Mouse (Mus musculus) cerebellum, adult 2 months (tissue): ENCODE measurements around the gene Gck.
"Not testable (repeated sequence)": the region's sequence is repeated elsewhere in the genome, so short reads cannot be mapped to it uniquely, and the experiment has no call there.

Experiments used
- CTCF ChIP-seq: fragments of 200-500 bp; IDR thresholded peaks from 2 replicates; pipeline ENCODE4 v1.5.1; 2011; ENCODE audit warnings: low read depth, mild to moderate bottlenecking, control low read depth, low read length, moderate library complexity, borderline replicate concordance; ENCODE audit not compliant: insufficient read depth
- POLR2A ChIP-seq: fragments of 200-500 bp; IDR thresholded peaks from 2 replicates; pipeline ENCODE4 v1.6.1; 2011; ENCODE audit warnings: low read length, control low read depth, borderline replicate concordance; ENCODE audit not compliant: insufficient read depth

DNA sequence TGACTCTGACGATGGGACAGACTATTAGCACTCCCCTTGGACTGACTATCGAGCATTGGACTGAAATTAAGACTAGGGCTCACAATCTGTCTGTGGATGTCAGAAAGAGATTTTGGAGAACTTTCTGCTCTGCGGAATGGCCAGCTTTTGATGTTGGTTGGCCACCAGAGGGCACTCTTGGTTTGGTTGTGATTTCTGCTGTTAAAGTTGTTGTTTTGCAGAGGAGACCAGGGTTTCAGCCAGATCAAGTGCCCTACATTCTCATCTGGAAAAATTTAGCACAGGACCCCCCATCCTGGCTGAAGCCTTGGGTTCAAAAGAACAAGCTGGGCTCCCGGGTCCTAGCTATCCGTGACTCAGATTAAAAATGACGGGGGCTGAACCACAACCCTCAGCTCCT is 17.9 kb downstream of the Gck start:
- TF ChIP-seq POLR2A, CTCF: not testable (repeated sequence)
